Mouse (Mus musculus) cortical plate, adult 2 months (tissue): ENCODE measurements around the gene Arhgap15. TPM values are rescaled to one million over a fixed set of nuclear protein-coding genes. Genes with fewer than 3 reads are reported as not detected.

Experiments
- H3K27ac ChIP-seq: fragments of 200-500 bp; 2 replicates; pipeline ENCODE4 v1.5.1; 2012; ENCODE audit warnings: low read length, control low read depth, inconsistent platforms; ENCODE audit not compliant: insufficient read depth
- H3K4me1 ChIP-seq: fragments of 200-500 bp; 2 replicates; pipeline ENCODE4 v1.6.1; 2011; ENCODE audit warnings: low read length; ENCODE audit not compliant: control insufficient read depth, insufficient read depth
- H3K4me3 ChIP-seq: fragments of 200-500 bp; 2 replicates; pipeline ENCODE4 v1.5.1; 2011; ENCODE audit warnings: mild to moderate bottlenecking, low read length, control low read depth; ENCODE audit not compliant: insufficient read depth
- CTCF ChIP-seq: fragments of 200-500 bp; IDR thresholded peaks from 2 replicates; pipeline ENCODE4 v1.5.1; 2011; ENCODE audit warnings: mild to moderate bottlenecking, control low read depth, low read length; ENCODE audit not compliant: insufficient read depth; ENCODE audit errors: extremely low read depth
- POLR2A ChIP-seq: fragments of 200-500 bp; IDR thresholded peaks from 2 replicates; pipeline ENCODE4 v1.6.1; 2011; ENCODE audit warnings: mild to moderate bottlenecking, low read length, control low read depth; ENCODE audit not compliant: insufficient read depth; ENCODE audit errors: extremely low read depth
- polyA plus RNA-seq: library from polyadenylated mRNA; depleted of rRNA; stranded (reverse); fragments of >200 nt; gene quantifications from 2 replicates; pipeline ENCODE4 v1.2.3, GENCODE M21; 2012

The Arhgap15 gene
- polyA plus RNA-seq, 1 experiment: 8.9 TPM

DNA sequence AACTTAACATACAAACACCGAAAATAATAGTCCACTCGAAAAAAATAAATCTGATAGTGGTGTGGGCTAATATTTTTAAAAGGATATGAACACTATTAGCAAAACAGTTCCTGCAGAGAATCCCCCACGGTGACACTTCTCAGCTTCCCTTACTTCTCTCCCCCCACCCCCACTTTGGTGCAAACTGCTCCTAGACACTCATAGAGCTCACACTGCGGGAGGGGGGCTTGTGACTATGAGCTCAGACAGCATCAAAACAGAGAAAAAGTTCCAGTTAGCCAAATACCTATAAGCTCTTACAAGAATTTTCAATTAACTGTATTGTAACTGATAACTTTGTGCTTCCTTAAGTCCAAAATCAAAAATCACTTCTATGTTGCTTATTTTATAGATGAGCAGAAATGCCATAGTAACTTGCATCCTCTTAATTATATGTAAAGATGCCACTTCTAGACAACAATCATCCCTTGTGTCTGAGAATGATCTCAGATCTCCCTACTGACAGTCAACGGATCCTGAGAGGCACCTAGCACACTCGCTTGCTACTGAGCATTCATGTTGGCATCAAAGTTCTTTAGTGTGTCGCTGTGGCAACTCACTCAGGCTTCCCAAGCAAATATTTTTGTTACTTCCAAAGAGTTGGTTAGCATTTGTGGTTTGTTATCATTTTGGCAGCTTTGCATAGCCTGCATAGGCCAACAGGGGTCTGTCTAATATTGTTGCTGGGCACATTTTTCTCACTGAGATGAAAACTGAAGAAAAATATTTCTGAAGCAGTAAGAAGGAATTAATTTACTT is 493.2 kb downstream of the Arhgap15 start:
- H3K4me1 ChIP-seq: no peaks in the 10 kb centered on the region
- TF ChIP-seq CTCF: no peak
- TF ChIP-seq POLR2A: no peak
- no peak overlapping the region for H3K27ac ChIP-seq
- no peak overlapping the region for H3K4me3 ChIP-seq

DNA sequence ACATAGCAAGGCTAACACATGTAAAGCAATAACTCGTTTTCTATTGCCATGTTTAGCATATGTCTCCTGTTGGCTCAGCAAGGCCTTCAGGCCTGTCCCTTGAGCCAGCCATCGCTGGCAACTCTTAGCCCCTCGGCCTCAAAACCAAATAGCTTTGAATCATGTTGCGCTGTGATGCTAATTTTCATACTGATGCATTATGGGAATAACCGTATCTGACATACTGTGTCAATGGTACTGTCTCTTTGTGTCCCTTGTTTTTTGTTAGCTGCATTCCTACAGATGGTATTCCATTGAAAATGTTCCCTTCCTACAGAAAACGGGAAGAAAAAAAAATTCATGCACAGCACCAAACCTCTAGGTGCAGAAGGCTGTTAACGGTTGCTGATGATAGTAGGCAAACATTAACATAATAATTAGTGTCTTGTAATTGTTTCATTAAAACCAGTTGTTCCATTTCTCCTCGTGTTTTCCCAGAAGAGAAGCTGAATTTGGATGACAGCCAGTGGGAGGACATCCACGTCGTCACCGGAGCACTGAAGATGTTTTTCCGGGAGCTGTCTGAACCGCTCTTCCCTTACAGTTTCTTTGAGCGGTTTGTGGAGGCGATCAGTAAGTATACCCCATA is 494.1 kb downstream of the Arhgap15 start:
- Histone ChIP-seq H3K4me1 (no peaks in the 10 kb centered on the region), H3K27ac (no peak overlapping the region), H3K4me3 (no peak overlapping the region)
- no peak for TF ChIP-seq POLR2A
- TF ChIP-seq CTCF: no peak

DNA sequence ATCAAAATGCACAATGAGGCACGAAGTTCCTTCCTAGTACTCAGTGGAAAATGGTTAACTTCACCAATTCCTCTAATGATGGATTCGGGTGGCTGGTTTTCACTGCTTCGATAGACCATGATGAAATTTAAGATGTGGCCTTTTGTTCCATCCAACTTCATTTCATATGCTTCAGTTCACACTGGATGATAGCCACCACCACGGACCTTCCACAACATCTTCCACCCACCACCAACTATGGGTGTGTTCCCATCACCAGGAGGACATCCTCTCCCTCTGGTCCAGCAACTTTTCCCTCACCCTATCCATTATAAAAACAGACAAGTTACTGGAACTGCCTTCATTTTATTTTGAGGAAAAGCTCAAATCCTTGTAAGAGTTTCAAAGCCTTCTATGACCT is 506.7 kb downstream of the Arhgap15 start:
- Histone ChIP-seq H3K4me1 (no peaks in the 10 kb centered on the region), H3K4me3 (no peak overlapping the region), H3K27ac (no peak overlapping the region)
- TF ChIP-seq CTCF (no peak), POLR2A (no peak)

DNA sequence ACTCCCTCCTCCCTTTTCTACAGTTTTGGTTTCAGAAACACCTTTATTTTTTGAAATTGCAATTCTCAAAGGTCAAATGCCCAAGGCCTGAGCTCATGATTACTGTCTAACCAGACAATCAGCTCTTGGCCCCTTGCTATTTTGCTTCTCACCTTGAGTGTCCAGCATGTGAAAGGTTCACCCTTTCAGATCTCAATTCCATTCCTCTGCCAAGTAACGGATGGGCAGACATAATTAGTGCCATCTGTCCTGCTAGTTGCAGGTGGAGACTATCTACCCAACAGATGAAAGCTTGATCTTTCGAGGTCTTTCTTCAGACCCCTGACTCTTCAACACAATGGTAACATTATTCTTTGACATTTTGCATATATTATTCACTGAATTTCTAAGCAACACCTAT is 509.3 kb downstream of the Arhgap15 start:
- TF ChIP-seq CTCF: no peak
- TF ChIP-seq POLR2A: no peak
- Histone ChIP-seq H3K4me3 (no peak overlapping the region), H3K27ac (no peak overlapping the region), H3K4me1 (no peaks in the 10 kb centered on the region)

DNA sequence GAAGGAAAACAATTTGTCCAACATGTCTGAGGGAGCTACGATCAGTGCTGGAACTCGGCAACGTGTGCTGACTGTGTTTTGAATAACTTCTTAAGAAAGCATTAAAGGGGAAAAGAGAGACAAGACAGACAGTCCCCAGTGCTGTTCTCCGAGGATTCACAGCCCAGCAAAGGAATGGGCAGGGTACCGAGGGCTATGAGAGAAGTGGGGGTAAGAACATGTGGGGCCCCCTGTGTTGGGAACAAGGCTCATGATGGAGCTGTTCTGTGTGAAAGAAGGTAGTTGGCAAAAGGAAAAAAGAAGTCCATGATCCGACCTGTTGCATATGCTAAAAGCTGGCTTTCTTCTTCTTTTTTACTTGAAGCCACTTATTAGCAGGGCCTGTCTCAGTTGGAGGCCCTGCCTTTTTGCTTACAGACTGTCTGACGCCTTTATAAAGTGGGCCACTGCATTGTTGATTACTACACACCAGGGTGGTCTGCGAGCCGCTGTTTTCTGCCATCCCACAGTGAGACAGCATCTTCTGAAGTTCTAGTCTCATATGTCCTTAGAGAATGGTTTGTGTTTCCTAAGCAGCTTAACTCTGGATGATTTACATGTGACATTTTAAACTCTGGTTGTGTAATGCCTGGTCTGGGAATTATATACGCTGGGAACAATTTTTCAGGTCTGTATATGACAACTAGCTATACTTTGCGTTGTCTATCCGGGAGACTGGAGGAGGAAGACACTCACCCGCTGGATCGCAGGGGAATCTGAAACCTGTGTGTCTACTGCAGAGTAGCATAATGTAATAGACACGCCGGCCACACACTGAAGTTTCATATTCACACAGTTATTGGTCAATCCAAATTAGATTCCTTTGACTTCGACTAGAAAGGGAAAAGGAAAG is 523.1 kb downstream of the Arhgap15 start:
- TF ChIP-seq POLR2A (no peak), CTCF (no peak)
- no peaks in the 10 kb centered on the region for H3K4me1 ChIP-seq
- no peak overlapping the region for H3K4me3 ChIP-seq
- no peak overlapping the region for H3K27ac ChIP-seq

DNA sequence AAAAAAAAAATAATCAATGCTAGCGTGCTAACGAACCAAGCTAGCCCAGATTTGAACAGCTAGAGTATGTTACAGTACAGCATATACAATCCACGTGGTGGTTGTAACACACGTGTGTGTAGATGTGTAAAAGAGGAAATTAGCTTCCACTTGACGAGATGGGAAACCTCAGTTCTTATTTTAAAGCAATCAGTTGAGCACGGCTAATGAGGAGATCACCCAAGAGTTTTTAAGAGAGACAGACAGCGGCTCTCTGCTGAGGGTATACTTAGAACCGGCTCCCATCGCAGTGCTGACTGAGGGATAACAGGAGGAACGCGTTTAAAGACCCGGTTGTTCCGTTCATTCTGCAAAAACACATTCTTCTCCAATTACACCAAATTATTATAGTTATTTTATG is 524.0 kb downstream of the Arhgap15 start:
- no peaks in the 10 kb centered on the region for H3K4me1 ChIP-seq
- no peak overlapping the region for H3K27ac ChIP-seq
- no peak for TF ChIP-seq CTCF
- TF ChIP-seq POLR2A: no peak
- H3K4me3 ChIP-seq: no peak overlapping the region

DNA sequence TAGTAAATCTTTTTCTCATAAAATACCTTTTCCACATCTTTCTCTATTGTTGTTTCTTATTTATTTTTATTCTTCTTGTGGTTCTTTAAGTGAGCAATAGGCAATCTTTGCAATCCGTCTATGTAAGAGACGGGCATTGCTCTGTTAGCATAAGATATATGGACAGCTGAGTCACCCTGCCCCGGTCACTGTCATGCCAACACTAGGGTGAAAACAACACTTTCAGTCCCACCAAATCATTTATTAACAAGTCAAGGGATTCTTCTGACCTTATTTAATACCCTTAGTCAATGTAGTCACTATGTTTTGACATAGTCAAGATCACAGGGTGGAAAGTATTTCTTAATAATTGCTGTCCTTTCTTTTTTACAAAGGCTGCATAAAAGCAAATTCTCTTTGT is 525.8 kb downstream of the Arhgap15 start:
- no peak overlapping the region for H3K27ac ChIP-seq
- no peaks in the 10 kb centered on the region for H3K4me1 ChIP-seq
- no peak overlapping the region for H3K4me3 ChIP-seq
- TF ChIP-seq POLR2A: no peak
- TF ChIP-seq CTCF: no peak

DNA sequence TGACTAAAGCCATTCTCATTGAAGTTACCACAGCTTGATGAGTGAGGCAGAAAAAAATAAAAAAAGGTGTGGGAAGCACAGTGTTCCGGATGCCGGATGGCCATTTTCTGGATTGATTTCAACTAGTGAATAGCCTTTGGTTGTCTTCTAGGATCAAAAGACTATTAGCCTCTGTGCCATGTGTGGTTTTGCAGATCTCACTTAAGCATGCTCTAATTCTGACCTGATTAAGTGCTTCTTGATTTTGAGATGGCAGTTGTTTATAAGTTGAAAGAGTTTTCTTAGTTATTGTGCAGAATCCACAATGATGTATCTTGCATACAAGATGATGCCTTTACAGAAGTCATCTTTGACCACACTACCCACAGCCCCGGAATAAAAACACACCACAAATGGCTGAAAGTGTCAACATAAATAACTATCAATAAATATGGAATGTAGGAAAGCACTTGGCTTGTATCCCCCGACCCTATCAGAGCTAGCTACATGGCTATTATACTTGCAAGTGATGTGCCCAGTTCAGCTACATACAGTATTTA is 537.6 kb downstream of the Arhgap15 start:
- Histone ChIP-seq H3K4me3 (no peak overlapping the region), H3K4me1 (no peaks in the 10 kb centered on the region), H3K27ac (no peak overlapping the region)
- no peak for TF ChIP-seq CTCF
- no peak for TF ChIP-seq POLR2A

DNA sequence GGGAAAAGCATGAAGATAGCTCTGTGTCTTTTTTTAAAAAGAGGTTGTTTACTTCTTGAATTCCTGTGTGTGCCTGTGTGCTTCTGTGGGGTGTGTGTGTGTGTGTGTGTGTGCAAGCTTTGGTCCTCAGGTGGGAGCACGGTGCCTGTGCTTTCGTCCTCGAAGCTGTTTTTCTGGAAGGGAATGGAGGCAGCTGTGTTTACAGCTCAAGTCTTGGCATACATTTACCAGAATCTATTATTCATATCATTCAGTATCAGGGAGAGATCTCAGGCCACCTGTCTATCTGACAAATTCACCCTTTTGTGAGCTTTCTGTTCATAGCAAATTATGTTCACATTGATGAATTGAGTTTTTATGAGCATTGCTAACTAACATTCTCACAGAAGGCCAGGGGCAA is 550.5 kb downstream of the Arhgap15 start:
- no peak for TF ChIP-seq POLR2A
- no peak for TF ChIP-seq CTCF
- H3K4me3 ChIP-seq: no peak overlapping the region
- H3K4me1 ChIP-seq: peaks cover 1% of the 10 kb centered on the region; the same call in 1 of the 2 replicates
- H3K27ac ChIP-seq: no peak overlapping the region
